Mouse (Mus musculus): Measurements from ENCODE around the gene Tmprss9. TPM values are rescaled to one million over a fixed set of nuclear protein-coding genes. Genes with fewer than 3 reads are reported as not detected.
A peak's percentile ranks its signal among the peaks of the same experiment; 100 is the strongest.

The Tmprss9 gene
- total and polyA plus RNA-seq, 2 experiments from 2014 or later: 0.11 to 0.27 TPM

DNA sequence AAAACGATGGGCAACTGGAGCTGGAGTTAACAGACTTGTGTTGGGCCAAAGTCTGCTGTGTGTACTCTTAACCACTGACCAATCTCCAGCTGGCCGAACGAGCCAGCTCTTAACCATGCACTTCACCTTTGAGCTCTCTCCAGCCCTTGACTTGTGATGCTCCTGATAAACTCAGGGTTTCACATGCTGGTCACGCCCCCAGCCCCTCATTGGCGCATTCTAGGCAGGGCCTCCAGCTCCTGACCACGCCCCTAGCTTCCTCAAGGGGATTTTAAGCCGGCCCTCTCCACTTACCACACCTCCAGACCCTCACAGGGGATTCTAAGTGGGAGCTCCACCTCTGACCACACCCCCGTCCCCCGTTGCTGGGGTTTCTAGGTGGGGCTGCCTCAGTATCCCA, 40.5 kb upstream of the Tmprss9 start:
- Histone ChIP-seq H3K9me3 (ENCODE audit: low read length) (no peaks in the 10 kb centered on the region), H3K27me3 (ENCODE audit: insufficient read depth, low read length) (no peaks in the 10 kb centered on the region), H3K4me2 (ENCODE audit: low read depth, low read length, poor library complexity, severe bottlenecking) (no peak overlapping the region), H3K4me1 (ENCODE audit: insufficient read depth, low read length) (peaks cover 6% of the 10 kb centered on the region; the same call in 1 of the 2 replicates), H3K9ac (replicated peaks; ENCODE audit: low read length, poor library complexity, severe bottlenecking) (no peak overlapping the region), H3K27ac (ENCODE audit: low read depth, low read length) (no peak overlapping the region), H3K36me3 (ENCODE audit: insufficient read depth, low read length) (peaks cover 25% of the 10 kb centered on the region), H3K4me3 (ENCODE audit: low read depth, low read length) (no peak overlapping the region)
- 6% methylated on average over 9 of the region's 9 CpGs for WGBS
- ATAC-seq (ENCODE audit: low FRiP score): no peak
- TF ChIP-seq CTCF (IDR thresholded peaks at IDR 0.05): no peak
- DNase-seq (ENCODE audit: low spot score): peak; percentile 36

- 34% methylated on average over 7 of the region's 7 CpGs for WGBS
- Histone ChIP-seq H3K27me3 (ENCODE audit: insufficient read depth, low read length) (no peaks in the 10 kb centered on the region), H3K36me3 (ENCODE audit: insufficient read depth, low read length) (peaks cover 25% of the 10 kb centered on the region), H3K4me1 (ENCODE audit: insufficient read depth, low read length) (peaks cover 2% of the 10 kb centered on the region; the same call in 1 of the 2 replicates), H3K9me3 (ENCODE audit: low read length) (no peaks in the 10 kb centered on the region), H3K9ac (replicated peaks; ENCODE audit: low read length, poor library complexity, severe bottlenecking) (no peak overlapping the region), H3K4me2 (ENCODE audit: low read depth, low read length, poor library complexity, severe bottlenecking) (no peak overlapping the region), H3K27ac (ENCODE audit: low read depth, low read length) (no peak overlapping the region), H3K4me3 (ENCODE audit: low read depth, low read length) (no peak overlapping the region)
- TF ChIP-seq CTCF (IDR thresholded peaks at IDR 0.05): no peak
- ATAC-seq (ENCODE audit: low FRiP score) (no peak), DNase-seq (ENCODE audit: low spot score) (no peak)
Measured at GRCm38 (mm10) chr10:80832818-80833217, 38.8 kb upstream of the Tmprss9 start.

- WGBS: 54% methylated on average over 30 of the region's 30 CpGs
- Histone ChIP-seq H3K36me3 (ENCODE audit: insufficient read depth, low read length) (peaks cover 12% of the 10 kb centered on the region), H3K4me2 (ENCODE audit: low read depth, low read length, poor library complexity, severe bottlenecking) (no peak overlapping the region), H3K27ac (ENCODE audit: low read depth, low read length) (no peak overlapping the region), H3K27me3 (ENCODE audit: insufficient read depth, low read length) (no peaks in the 10 kb centered on the region), H3K4me3 (ENCODE audit: low read depth, low read length) (no peak overlapping the region), H3K9me3 (ENCODE audit: low read length) (no peaks in the 10 kb centered on the region), H3K4me1 (ENCODE audit: insufficient read depth, low read length) (no peaks in the 10 kb centered on the region), H3K9ac (replicated peaks; ENCODE audit: low read length, poor library complexity, severe bottlenecking) (no peak overlapping the region)
- no peak for TF ChIP-seq CTCF (IDR thresholded peaks at IDR 0.05)
- no peak for ATAC-seq (ENCODE audit: low FRiP score)
- no peak for DNase-seq (ENCODE audit: low spot score)
Measured at GRCm38 (mm10) chr10:80835617-80836016, 36.0 kb upstream of the Tmprss9 start.

- no peak for TF ChIP-seq CTCF (IDR thresholded peaks at IDR 0.05)
- no peak for DNase-seq (ENCODE audit: low spot score)
- no peak for ATAC-seq (ENCODE audit: low FRiP score)
- Histone ChIP-seq H3K36me3 (ENCODE audit: insufficient read depth, low read length) (peaks cover 11% of the 10 kb centered on the region), H3K4me3 (ENCODE audit: low read depth, low read length) (no peak overlapping the region), H3K9ac (replicated peaks; ENCODE audit: low read length, poor library complexity, severe bottlenecking) (no peak overlapping the region), H3K27ac (ENCODE audit: low read depth, low read length) (no peak overlapping the region), H3K4me1 (ENCODE audit: insufficient read depth, low read length) (no peaks in the 10 kb centered on the region), H3K4me2 (ENCODE audit: low read depth, low read length, poor library complexity, severe bottlenecking) (no peak overlapping the region), H3K27me3 (ENCODE audit: insufficient read depth, low read length) (no peaks in the 10 kb centered on the region), H3K9me3 (ENCODE audit: low read length) (no peaks in the 10 kb centered on the region)
- WGBS: 47% methylated on average over 7 of the region's 7 CpGs
Measured at GRCm38 (mm10) chr10:80836949-80837379, 34.7 kb upstream of the Tmprss9 start.

- Histone ChIP-seq H3K36me3 (ENCODE audit: insufficient read depth, low read length) (peaks cover 11% of the 10 kb centered on the region), H3K9me3 (ENCODE audit: low read length) (no peaks in the 10 kb centered on the region), H3K4me2 (ENCODE audit: low read depth, low read length, poor library complexity, severe bottlenecking) (no peak overlapping the region), H3K27ac (ENCODE audit: low read depth, low read length) (no peak overlapping the region), H3K4me1 (ENCODE audit: insufficient read depth, low read length) (no peaks in the 10 kb centered on the region), H3K27me3 (ENCODE audit: insufficient read depth, low read length) (no peaks in the 10 kb centered on the region; the same call in 1 of the 2 replicates), H3K9ac (replicated peaks; ENCODE audit: low read length, poor library complexity, severe bottlenecking) (no peak overlapping the region), H3K4me3 (ENCODE audit: low read depth, low read length) (no peak overlapping the region)
- no peak for DNase-seq (ENCODE audit: low spot score)
- 17% methylated on average over 2 of the region's 2 CpGs for WGBS
- no peak for ATAC-seq (ENCODE audit: low FRiP score)
- TF ChIP-seq CTCF (IDR thresholded peaks at IDR 0.05): no peak
Measured at GRCm38 (mm10) chr10:80837827-80838226, 33.8 kb upstream of the Tmprss9 start.

- ATAC-seq (ENCODE audit: low FRiP score) (no peak), DNase-seq (ENCODE audit: low spot score) (no peak)
- Histone ChIP-seq H3K9ac (replicated peaks; ENCODE audit: low read length, poor library complexity, severe bottlenecking) (no peak overlapping the region), H3K27me3 (ENCODE audit: insufficient read depth, low read length) (no peaks in the 10 kb centered on the region; the same call in 1 of the 2 replicates), H3K9me3 (ENCODE audit: low read length) (no peaks in the 10 kb centered on the region), H3K36me3 (ENCODE audit: insufficient read depth, low read length) (peaks cover 9% of the 10 kb centered on the region), H3K4me1 (ENCODE audit: insufficient read depth, low read length) (no peaks in the 10 kb centered on the region), H3K27ac (ENCODE audit: low read depth, low read length) (no peak overlapping the region), H3K4me3 (ENCODE audit: low read depth, low read length) (no peak overlapping the region), H3K4me2 (ENCODE audit: low read depth, low read length, poor library complexity, severe bottlenecking) (no peak overlapping the region)
- TF ChIP-seq CTCF (IDR thresholded peaks at IDR 0.05): no peak
- WGBS: 73% methylated on average over 2 of the region's 2 CpGs
Measured at GRCm38 (mm10) chr10:80838346-80838912, 33.2 kb upstream of the Tmprss9 start.
